ENCODE assay signal across 7 mouse cellular contexts in the genomic region with DNA sequence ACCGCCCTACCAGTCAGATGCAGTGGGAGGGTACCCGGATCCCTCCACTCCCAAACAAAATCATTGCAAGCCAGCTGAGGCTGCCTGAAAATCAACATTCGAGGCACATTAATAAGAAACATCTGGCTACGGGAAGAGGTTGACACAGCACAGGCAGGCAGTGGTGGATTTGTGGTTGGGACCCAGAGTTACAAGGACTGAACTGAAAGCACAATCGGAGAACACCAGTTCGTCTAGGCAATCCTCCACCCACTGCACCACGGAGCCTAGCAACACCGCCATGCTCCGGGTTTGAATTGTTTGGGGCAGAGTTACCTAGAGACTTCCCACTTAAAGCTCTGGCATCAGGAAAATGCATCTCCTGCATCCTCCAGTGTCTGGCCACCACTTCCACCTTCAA. TPM values are rescaled to one million over a fixed set of nuclear protein-coding genes. Genes with fewer than 3 reads are reported as not detected.
DNase-seq lines count a peak whose midpoint lies in the region; ATAC-seq lines count a peak whose summit lies in the region.

No protein-coding gene starts in this region.

- ATAC-seq in heart, embryonic 14.5 days (ENCODE audit: insufficient number of reproducible peaks, insufficient read depth, low FRiP score, low read depth) = no peak
- peak; percentile 57; the same call in 1 of the 2 replicates for ATAC-seq in limb, embryonic 15.5 days (ENCODE audit: insufficient number of reproducible peaks, low FRiP score, low TSS enrichment, low read depth)

- 35% methylated on average over 9 of the region's 9 CpGs for WGBS in heart, embryonic 14.5 days
- WGBS in limb, embryonic 15.5 days = 15% methylated on average over 9 of the region's 9 CpGs

- H3K9ac ChIP-seq in heart, embryonic 14.5 days (ENCODE audit: low read length) = peak overlapping the region; percentile 17; the same call in 1 of the 2 replicates
- H3K9ac ChIP-seq in limb, embryonic 15.5 days = no peak overlapping the region

- no peak overlapping the region for H3K27ac ChIP-seq in brown adipose tissue, adult 24 weeks (replicated peaks; ENCODE audit: low read depth, low read length)
- 0 out of 4 replicates have a peak overlapping the region, but pooled peaks of 1 of the 2 experiments have one; percentile 11 for H3K27ac ChIP-seq in heart, embryonic 14.5 days (replicated peaks in 1 of 2; ENCODE audit: control insufficient read depth in 1 of 2, insufficient read depth in 1 of 2, low read depth in 2 of 2, low read length in 2 of 2)
- peak overlapping the region; percentile 75 for H3K27ac ChIP-seq in limb, embryonic 15.5 days

- H3K4me3 ChIP-seq in brown adipose tissue, adult 24 weeks (ENCODE audit: insufficient read depth, low read depth, low read length) = peak overlapping the region; percentile 59
- peak overlapping the region; percentile 14 to 72; a peak in 2 of 4 replicates for H3K4me3 ChIP-seq in heart, embryonic 14.5 days (ENCODE audit: control insufficient read depth in 1 of 2, insufficient read depth in 1 of 2, low read depth in 1 of 2, low read length in 2 of 2)
- H3K4me3 ChIP-seq in limb, embryonic 15.5 days = peak overlapping the region; percentile 69

- H3K4me1 ChIP-seq in brown adipose tissue, adult 24 weeks (ENCODE audit: control insufficient read depth, insufficient read depth, insufficient read length, low read length) = 0 out of 2 replicates have a peak, but pooled peaks cover 2% of the 10 kb centered on the region
- H3K4me1 ChIP-seq in heart, embryonic 14.5 days (ENCODE audit: control insufficient read depth in 2 of 2, insufficient read depth in 2 of 2, low read length in 2 of 2) = peaks cover 5 to 6% of the 10 kb centered on the region in 2 experiments; a peak in 3 of 4 replicates
- peaks cover 18% of the 10 kb centered on the region for H3K4me1 ChIP-seq in limb, embryonic 15.5 days

- H3K36me3 ChIP-seq in heart, embryonic 14.5 days (ENCODE audit: control insufficient read depth, insufficient read depth, low read length) = no peaks in the 10 kb centered on the region
- no peaks in the 10 kb centered on the region for H3K36me3 ChIP-seq in limb, embryonic 15.5 days

- H3K27me3 ChIP-seq in heart, embryonic 14.5 days (ENCODE audit: control insufficient read depth, insufficient read depth, low read length) = peaks cover 9% of the 10 kb centered on the region; the same call in 1 of the 2 replicates
- no peaks in the 10 kb centered on the region for H3K27me3 ChIP-seq in limb, embryonic 15.5 days

- no peaks in the 10 kb centered on the region for H3K9me3 ChIP-seq in heart, embryonic 14.5 days (ENCODE audit: control insufficient read depth, low read length)
- H3K9me3 ChIP-seq in limb, embryonic 15.5 days = no peaks in the 10 kb centered on the region

- DNase-seq in R1 (ENCODE audit: low read depth, low spot score) = peak; percentile 22
- peak; percentile 17 for DNase-seq in right cerebral cortex, postnatal 4 days
- no peak for DNase-seq in urinary bladder, postnatal 10 days (ENCODE audit: low spot score)
- DNase-seq in adrenal gland, postnatal 14 days = no peak

- peak overlapping the region; percentile 98 for H3K4me2 ChIP-seq in heart, embryonic 14.5 days (ENCODE audit: low read length)
- H3K4me2 ChIP-seq in limb, embryonic 15.5 days = peak overlapping the region; percentile 89

RNA-seq across cellular contexts. Expression of gene Prickle2, which starts 1.1 kb away (rescaled TPM):
- polyA plus RNA-seq in brown adipose tissue, adult 24 weeks (2012; ENCODE audit: insufficient read depth, insufficient read length, missing spikeins) = 2.1 and 8.0 TPM in 2 replicates
- 5.8 and 6.7 TPM in 2 replicates for polyA plus RNA-seq in heart, embryonic 14.5 days (2014; fragmentation: Nextera tagmentation; extraction: Ambion mirVana)
- 5.3 and 5.8 TPM in 2 replicates for polyA plus RNA-seq in limb, embryonic 15.5 days (2015; fragmentation: Nextera tagmentation; extraction: Ambion mirVana)
- 6.7 and 7.7 TPM in 2 replicates for total RNA-seq in adrenal gland, postnatal 14 days (2021)

Comparison
In these comparisons a context has a peak if more than half of its experiments do, and no peak if none do; other contexts are left out.
1. DNase-seq: peak in R1 (single experiment) and right cerebral cortex, postnatal 4 days (single experiment); none in urinary bladder, postnatal 10 days (single experiment) and adrenal gland, postnatal 14 days (single experiment).
2. Peak in every context shown above with its lines, with median percentiles within 50 percentile points of each other: H3K4me3 ChIP-seq.